Mouse (Mus musculus) CD4-positive, CD25-positive, alpha-beta regulatory T cell, adult 4 months (primary cell): ENCODE measurements at regions not wholly inside any gene's neighbourhood (a gene's known extent, or its start where the extent isn't known, plus 50 kb on each side); places are given as distances from the start of the nearest gene placed in this dataset.
"Not testable (repeated sequence)": the region's sequence is repeated elsewhere in the genome, so short reads cannot be mapped to it uniquely, and the experiment has no call there.

ENCODE experiments used
- ATAC-seq: one replicate; pipeline ENCODE4 v1.8.0; 2017

- no peak for ATAC-seq
Observed at GRCm38 (mm10) chr6:37696074-37696473, 166.1 kb downstream of the Akr1d1 start.

- no peak for ATAC-seq
Observed at GRCm38 (mm10) chr6:37703946-37704345, 166.7 kb upstream of the Trim24 start.

- peak; percentile 88 for ATAC-seq
Observed at GRCm38 (mm10) chr6:37705733-37706145, 164.9 kb upstream of the Trim24 start.

GRCm38 (mm10) chr6:37707671-37708070, 162.9 kb upstream of the Trim24 start:
- ATAC-seq: not testable (repeated sequence)

- no peak for ATAC-seq
Observed at GRCm38 (mm10) chr6:37711766-37712165, 158.8 kb upstream of the Trim24 start.

- no peak for ATAC-seq
Observed at GRCm38 (mm10) chr6:37713411-37713810, 157.2 kb upstream of the Trim24 start.

GRCm38 (mm10) chr6:37714223-37714928, 156.2 kb upstream of the Trim24 start:
- peak; percentile 98 for ATAC-seq

GRCm38 (mm10) chr6:37721736-37722135, 148.9 kb upstream of the Trim24 start:
- ATAC-seq: no peak

GRCm38 (mm10) chr6:37723337-37723736, 147.3 kb upstream of the Trim24 start:
- peak; percentile 97 for ATAC-seq

GRCm38 (mm10) chr6:37724240-37724639, 146.4 kb upstream of the Trim24 start:
- no peak for ATAC-seq

GRCm38 (mm10) chr6:37728621-37729020, 142.0 kb upstream of the Trim24 start:
- ATAC-seq: no peak

GRCm38 (mm10) chr6:37729165-37729564, 141.4 kb upstream of the Trim24 start:
- ATAC-seq: no peak

GRCm38 (mm10) chr6:37730500-37731239, 139.9 kb upstream of the Trim24 start:
- no peak for ATAC-seq

GRCm38 (mm10) chr6:37732385-37732784, 138.2 kb upstream of the Trim24 start:
- ATAC-seq: peak; percentile 98

- no peak for ATAC-seq
Observed at GRCm38 (mm10) chr6:37735288-37735961, 135.2 kb upstream of the Trim24 start.

- ATAC-seq: no peak
Observed at GRCm38 (mm10) chr6:37735962-37736297, 134.7 kb upstream of the Trim24 start.

- ATAC-seq: no peak
Observed at GRCm38 (mm10) chr6:37740982-37741889, 129.4 kb upstream of the Trim24 start.

GRCm38 (mm10) chr6:37741916-37742315, 128.7 kb upstream of the Trim24 start:
- ATAC-seq: not testable (repeated sequence)

- no peak for ATAC-seq
Observed at GRCm38 (mm10) chr6:37744679-37745078, 125.9 kb upstream of the Trim24 start.

GRCm38 (mm10) chr6:37745393-37746100, 125.1 kb upstream of the Trim24 start:
- no peak for ATAC-seq

GRCm38 (mm10) chr6:37747793-37748192, 122.8 kb upstream of the Trim24 start:
- ATAC-seq: not testable (repeated sequence)
